Mouse (Mus musculus): Measurements from ENCODE around the gene Defb23.
"Not testable (repeated sequence)": the region's sequence is repeated elsewhere in the genome, so short reads cannot be mapped to it uniquely, and the experiment has no call there.

Defb23 gene

GRCm38 (mm10) chr2:152436983-152437860, 27.2 kb downstream of the Defb23 start:
- peak; percentile 87 for DNase-seq

DNA sequence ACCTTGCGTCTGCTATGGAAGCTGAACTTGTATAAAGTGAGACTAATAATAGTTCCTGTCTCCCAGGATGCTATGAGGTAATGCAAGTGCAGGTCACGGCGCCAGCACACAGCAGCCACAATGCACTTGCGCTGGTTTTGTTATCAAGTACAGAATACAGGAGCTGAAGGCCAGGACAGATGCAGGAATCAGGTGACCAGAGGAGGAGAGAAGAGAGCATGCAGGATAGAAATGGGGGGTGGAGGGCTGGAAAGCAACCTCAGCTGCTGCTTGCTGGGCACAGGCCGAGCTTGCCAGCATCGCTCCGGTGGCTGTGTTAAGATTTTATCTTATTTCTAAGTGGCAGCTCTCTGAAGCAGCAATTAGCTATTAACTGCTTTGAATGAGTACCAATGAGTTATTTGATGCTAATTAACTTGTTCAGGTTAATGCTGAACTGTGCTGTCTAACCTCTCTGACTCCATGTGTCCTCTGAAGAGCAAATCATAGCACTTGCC, 28.0 kb downstream of the Defb23 start:
- no peak for DNase-seq

DNA sequence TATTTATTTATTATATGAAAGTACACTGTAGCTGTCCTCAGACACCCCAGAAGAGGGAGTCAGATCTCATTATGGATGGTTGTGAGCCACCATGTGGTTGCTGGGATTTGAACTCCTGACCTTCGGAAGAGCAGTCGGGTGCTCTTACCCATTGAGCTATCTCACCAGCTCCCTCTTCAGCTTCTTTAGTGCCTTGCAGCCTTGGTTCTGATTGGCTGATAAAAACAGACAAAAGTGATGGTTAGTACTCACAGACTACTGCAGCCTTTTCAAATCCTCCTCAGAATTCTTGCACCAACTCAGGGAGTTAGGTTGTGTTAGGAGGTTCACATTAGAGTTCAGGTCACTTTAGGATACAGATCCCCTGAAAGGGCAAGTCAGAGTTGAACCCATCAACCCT, 35.9 kb downstream of the Defb23 start:
- not testable (repeated sequence) for DNase-seq

- DNase-seq = peak; percentile 52
Measured at GRCm38 (mm10) chr2:152427493-152427892, 36.9 kb downstream of the Defb23 start.

DNA sequence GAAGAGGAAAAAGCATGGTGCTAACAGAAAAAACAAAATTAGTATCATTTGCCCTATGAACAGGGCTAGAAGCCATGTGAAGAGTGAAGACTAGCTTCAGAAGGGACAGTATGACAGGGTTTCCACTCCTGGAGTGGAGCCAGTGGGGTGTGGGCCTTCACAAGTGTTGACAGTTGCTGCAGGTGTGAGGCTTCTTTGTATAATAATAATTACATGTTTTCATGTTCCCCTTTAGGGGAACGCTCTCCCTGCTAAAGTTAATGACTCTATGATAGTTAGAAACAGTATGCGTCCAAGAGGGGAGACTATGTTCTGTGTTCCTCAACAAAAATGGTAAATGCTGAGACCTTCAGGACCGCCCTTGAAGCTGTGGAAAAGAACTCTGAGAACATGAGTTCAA, 48.6 kb downstream of the Defb23 start:
- DNase-seq = no peak

GRCm38 (mm10) chr2:152415287-152415686, 49.1 kb downstream of the Defb23 start, which contains the start of gene 6820408C15Rik:
Gene 6820408C15Rik (plus strand): TSS chr2:152415587.
- DNase-seq = no peak

DNA sequence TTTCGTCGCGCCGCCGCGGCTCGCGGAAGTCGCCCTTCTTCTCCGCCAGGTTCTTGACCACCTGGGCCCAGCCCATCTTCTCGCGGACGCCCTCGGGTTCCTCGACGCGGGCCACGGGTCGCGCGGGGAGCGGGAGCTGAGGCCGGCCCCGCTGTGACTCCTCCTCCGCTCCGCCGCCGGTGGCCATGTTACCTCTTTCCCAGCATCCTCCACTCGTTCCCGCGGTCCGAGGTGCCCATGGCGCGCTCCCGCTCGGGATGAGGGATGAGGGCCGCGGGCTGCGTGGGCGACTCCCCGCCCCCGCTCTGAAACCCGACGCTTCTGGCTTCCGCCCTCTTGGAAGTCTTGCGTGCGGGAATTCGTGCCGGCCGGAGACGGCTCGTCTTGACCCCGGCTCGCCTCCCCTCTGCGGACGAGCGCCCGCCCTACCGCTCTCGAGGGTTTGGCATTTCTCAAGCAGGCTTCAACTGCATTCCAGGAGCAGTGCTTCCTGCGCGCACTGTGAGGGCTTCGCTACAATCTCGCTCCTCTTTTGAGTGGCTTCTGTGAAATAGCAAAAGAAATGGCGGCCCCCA, 49.7 kb downstream of the Defb23 start, which contains the start of gene Zcchc3:
Gene Zcchc3 (minus strand): TSS at position 437 of the 575 bp plus-strand sequence.
- peak; percentile 89 for DNase-seq

DNA sequence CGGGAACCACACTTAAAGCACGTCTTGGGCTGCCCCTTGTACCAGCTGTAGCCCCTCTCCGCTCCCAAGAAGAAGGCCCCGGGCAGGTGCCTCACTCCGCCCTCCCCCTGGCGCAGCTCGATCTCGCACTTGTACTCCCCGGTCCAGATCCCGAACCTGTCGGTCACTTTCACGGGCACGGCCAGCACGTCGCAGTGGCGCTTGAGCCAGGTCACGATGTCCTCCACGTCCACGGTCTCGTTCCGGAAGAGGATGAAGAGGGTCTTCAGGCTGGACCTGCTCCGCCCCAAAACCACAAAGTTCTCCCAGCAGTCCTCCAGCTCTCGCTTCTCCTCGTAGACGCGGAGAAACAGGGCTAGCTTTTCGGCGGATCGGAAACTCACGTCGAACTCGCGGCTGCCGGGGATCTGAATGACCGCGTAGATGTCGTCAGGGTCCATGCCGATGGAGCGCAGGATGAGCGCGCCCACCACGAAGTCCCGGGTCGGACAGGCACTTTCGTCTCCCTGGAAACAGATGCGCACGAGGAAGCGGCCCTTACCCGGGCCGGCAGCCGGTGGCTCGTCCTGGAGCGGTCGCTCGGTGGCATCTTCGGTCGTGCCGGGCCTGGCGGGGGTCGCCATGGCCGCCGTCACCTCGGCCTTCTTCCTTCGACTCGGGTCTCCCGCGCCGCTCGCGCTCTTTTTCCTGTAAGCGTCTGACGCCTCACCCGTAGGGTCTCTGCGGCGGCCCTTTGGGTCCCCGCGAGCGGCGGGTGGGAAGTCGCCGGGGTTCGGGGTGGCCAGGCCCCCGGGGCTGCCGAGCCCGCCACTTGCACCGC, 50.4 kb downstream of the Defb23 start:
- DNase-seq = peak; percentile 41

DNA sequence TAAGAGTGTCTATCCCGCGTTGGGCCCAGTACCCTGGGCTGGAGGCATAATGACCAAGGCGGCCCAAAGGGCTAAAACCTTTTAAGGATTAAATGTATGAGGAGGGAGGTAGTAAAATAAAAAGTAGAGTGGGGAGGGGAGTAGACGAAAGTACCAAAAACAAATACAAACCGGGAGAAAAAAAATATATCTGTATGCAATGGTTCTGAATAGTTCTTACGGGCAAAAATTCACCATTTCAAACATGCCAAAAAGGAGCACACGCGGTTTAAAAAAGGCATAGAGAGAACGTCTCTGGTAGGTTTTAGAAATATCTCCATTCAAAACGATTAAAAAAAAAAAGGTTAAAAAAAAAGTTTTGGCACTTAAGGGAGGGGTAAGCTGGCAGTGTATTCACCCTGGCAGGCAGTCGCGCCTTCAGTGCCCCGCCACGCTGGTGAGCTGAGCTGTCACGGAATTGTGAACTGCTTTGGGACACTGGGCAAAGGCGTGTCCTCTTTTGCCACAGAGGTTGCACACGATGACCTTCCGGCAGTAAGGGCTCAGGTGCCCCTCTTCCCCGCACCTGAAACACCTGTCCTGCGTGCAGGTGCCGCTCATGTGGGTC, 51.2 kb downstream of the Defb23 start:
- DNase-seq = no peak

DNA sequence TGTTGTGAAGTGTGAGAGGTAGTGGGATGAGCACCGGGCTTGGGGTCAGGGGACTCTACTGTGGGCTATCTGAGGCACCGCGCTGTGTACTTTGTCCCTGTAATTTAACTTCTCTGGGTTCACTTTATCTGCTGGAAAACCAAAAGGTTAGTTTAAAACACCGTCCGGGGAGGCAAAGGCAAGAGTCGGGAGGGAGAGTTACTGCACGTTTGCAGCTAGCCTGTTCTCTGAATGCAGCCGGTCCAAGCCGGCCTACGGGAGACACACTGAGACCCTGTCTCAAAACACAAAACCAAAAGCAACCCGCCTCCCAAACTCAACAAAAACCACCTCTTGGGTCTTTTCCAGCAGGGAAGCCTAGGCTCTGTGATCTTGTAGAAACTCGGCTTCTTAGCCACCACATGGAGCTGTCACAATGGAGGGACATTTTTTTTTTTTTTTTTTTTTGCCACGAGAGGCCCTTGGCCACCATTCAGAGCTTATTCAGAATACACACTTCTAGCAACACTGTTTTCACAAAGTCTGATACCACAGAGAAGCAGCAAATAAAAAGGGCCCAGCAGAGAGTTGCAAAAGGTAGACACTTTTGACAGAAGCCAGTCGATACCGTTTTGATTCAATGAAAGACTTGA, 51.8 kb downstream of the Defb23 start:
- no peak for DNase-seq

DNA sequence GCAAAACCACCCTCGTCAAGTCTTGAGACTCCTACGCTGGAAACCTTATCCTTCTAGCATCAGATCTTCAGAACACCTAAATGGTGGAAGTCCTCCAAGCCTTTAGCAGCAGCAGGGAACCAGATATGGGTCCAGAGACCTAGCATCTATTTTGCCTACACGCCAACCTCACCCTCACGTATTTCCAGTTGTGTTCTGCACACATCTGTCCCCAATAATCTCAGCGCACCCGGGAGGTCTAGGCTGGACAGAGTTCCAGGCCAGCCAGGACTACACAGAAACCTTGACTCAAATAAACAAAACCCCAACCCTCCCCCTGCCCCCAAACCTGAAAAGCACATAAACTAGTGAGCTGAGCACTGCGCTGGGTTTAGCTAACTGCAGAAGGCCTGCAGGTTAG, 52.9 kb downstream of the Defb23 start:
- DNase-seq = no peak

- DNase-seq = peak; percentile 85
Measured at GRCm38 (mm10) chr2:152410971-152411371, 53.4 kb downstream of the Defb23 start.

- DNase-seq = no peak
Measured at GRCm38 (mm10) chr2:152409781-152410180, 54.6 kb downstream of the Defb23 start.
